Mouse (Mus musculus): ENCODE data around the gene Ccdc158. TPM values are rescaled to one million over a fixed set of nuclear protein-coding genes. Genes with fewer than 3 reads are reported as not detected.

Ccdc158 gene
- total RNA-seq (2021) = under 1 TPM; 0.18 to 0.76 TPM

- DNase-seq (ENCODE audit: low spot score in 2 of 2) = peak; percentile 45 to 47
- intact Hi-C loops (cut with DNase I) = loop anchor here (5.0 to 10.0 kb wide), 2 partner anchors 487 to 590 kb away; partner anchors contain the start of gene Ccng2
These were observed at the start of gene Ccdc158 for GRCm38 (mm10) chr5:92674859-92675573. Ccdc158 (minus strand) TSS chr5:92675271.

- no peak for DNase-seq (ENCODE audit: low spot score in 2 of 2)
- intact Hi-C loops (cut with DNase I) = no loop called here
These were observed 46.5 kb upstream of the Ccdc158 start for GRCm38 (mm10) chr5:92721610-92722009.

GRCm38 (mm10) chr5:92718856-92719255, 43.8 kb upstream of the Ccdc158 start:
- DNase-seq (ENCODE audit: low spot score in 2 of 2) = no peak
- intact Hi-C loops (cut with DNase I) = no loop called here

GRCm38 (mm10) chr5:92717666-92718360, 42.7 kb upstream of the Ccdc158 start:
- no peak for DNase-seq (ENCODE audit: low spot score in 2 of 2)
- intact Hi-C loops (cut with DNase I) = no loop called here

- intact Hi-C loops (cut with DNase I) = no loop called here
- no peak for DNase-seq (ENCODE audit: low spot score in 2 of 2)
These were observed 40.8 kb upstream of the Ccdc158 start for GRCm38 (mm10) chr5:92715890-92716289.

- intact Hi-C loops (cut with DNase I) = no loop called here
- DNase-seq (ENCODE audit: low spot score in 2 of 2) = no peak
These were observed 40.2 kb upstream of the Ccdc158 start for GRCm38 (mm10) chr5:92715319-92715718.

GRCm38 (mm10) chr5:92714886-92715285, 39.8 kb upstream of the Ccdc158 start:
- intact Hi-C loops (cut with DNase I) = no loop called here
- no peak for DNase-seq (ENCODE audit: low spot score in 2 of 2)

- DNase-seq (ENCODE audit: low spot score in 2 of 2) = no peak
- intact Hi-C loops (cut with DNase I) = no loop called here
These were observed 37.7 kb upstream of the Ccdc158 start for GRCm38 (mm10) chr5:92712621-92713395.

GRCm38 (mm10) chr5:92711666-92712290, 36.7 kb upstream of the Ccdc158 start:
- no peak for DNase-seq (ENCODE audit: low spot score in 2 of 2)
- intact Hi-C loops (cut with DNase I) = no loop called here

GRCm38 (mm10) chr5:92710779-92711178, 35.7 kb upstream of the Ccdc158 start:
- no peak for DNase-seq (ENCODE audit: low spot score in 2 of 2)
- intact Hi-C loops (cut with DNase I) = no loop called here

GRCm38 (mm10) chr5:92707921-92708491, 32.9 kb upstream of the Ccdc158 start:
- no peak for DNase-seq (ENCODE audit: low spot score in 2 of 2)
- intact Hi-C loops (cut with DNase I) = no loop called here

GRCm38 (mm10) chr5:92703671-92704070, 28.6 kb upstream of the Ccdc158 start:
- intact Hi-C loops (cut with DNase I) = no loop called here
- DNase-seq (ENCODE audit: low spot score in 2 of 2) = no peak

GRCm38 (mm10) chr5:92701750-92702149, 26.7 kb upstream of the Ccdc158 start:
- DNase-seq (ENCODE audit: low spot score in 2 of 2) = no peak
- intact Hi-C loops (cut with DNase I) = no loop called here

GRCm38 (mm10) chr5:92698837-92699529, 23.9 kb upstream of the Ccdc158 start:
- peak in 1 of 2 experiments; percentile 30 for DNase-seq (ENCODE audit: low spot score in 2 of 2)
- intact Hi-C loops (cut with DNase I) = no loop called here

- peak; percentile 15 to 18 for DNase-seq (ENCODE audit: low spot score in 2 of 2)
These were observed 23.2 kb upstream of the Ccdc158 start for GRCm38 (mm10) chr5:92698131-92698836.

GRCm38 (mm10) chr5:92694316-92694995, 19.4 kb upstream of the Ccdc158 start:
- DNase-seq (ENCODE audit: low spot score in 2 of 2) = no peak
- intact Hi-C loops (cut with DNase I) = no loop called here

More at GRCm38 (mm10) chr5:92698131-92698836, 23.2 kb upstream of the Ccdc158 start:
- intact Hi-C loops (cut with DNase I) = no loop called here

- intact Hi-C loops (cut with DNase I) = no loop called here
- no peak for DNase-seq (ENCODE audit: low spot score in 2 of 2)
These were observed 18.7 kb upstream of the Ccdc158 start for GRCm38 (mm10) chr5:92693744-92694143.

Measured in left cerebral cortex, postnatal 25 days (tissue).